ENCODE assay signal across 8 mouse cellular contexts in the genomic region with DNA sequence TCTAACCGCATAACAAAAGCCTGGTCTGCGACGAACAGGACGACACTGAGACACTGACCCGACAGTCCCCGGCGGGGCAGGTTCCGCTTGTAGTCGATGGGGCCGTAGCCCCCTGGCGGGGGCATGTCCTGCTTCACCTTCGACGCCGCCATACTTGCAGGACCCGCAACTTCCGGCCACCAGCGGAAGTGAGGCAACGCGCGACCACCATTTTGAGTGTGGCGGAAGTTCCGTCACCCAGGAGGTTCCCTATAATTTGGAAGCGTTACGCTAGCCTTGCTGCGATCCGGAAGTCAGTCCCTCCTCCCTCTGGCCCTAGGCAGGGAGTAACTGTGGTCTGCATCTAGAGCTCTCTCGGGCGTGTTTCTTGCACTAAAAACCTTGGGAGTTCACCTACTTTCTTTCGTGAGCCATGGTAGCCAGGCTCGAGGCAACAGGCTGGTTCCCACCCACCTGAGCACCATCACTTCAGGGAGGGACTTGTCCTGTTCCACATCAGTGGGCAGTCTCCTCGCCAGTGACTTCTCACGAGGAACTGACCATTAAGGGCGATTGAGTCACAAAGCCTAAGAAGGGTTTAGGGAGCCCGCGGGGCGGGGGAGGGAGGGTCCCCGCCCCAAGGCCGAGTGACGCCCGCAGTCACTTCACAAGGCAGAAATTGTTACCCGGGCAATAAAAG. TPM values are rescaled to one million over a fixed set of nuclear protein-coding genes. Genes with fewer than 3 reads are reported as not detected.
DNase-seq lines count a peak whose midpoint lies in the region; ATAC-seq lines count a peak whose summit lies in the region.

No protein-coding gene starts in this region.

- intact Hi-C loops in gastrocnemius, postnatal 14 days (cut with DNase I; ENCODE audit: low total_unique reads) = no loop called here
- intact Hi-C loops in left cerebral cortex, postnatal 10 days (cut with DNase I) = no loop called here

- DNase-seq in adrenal gland, adult (ENCODE audit: inconsistent age in 2 of 2, low spot score in 1 of 2) = peak; percentile 97 to 99
- DNase-seq in embryo, embryonic 10.5 days (ENCODE audit: low spot score) = peak; percentile 97
- peak; percentile 94 for DNase-seq in gastrocnemius, postnatal 14 days
- DNase-seq in left cerebral cortex, postnatal 10 days (ENCODE audit: extremely low spot score in 1 of 2, low spot score in 2 of 2) = peak; percentile 97
- peak; percentile 96 for DNase-seq in right cerebral cortex, postnatal 25 days
- peak; percentile 95 to 97 for DNase-seq in urinary bladder, postnatal 4 days (ENCODE audit: low spot score in 2 of 2)

- ATAC-seq in inflammation-experienced regulatory T-cells, adult 6 months = peak; percentile 71
- ATAC-seq in megakaryocyte-erythroid progenitor cell, adult 5-6 weeks (replicated peaks; ENCODE audit: low FRiP score, low TSS enrichment, poor library complexity, severe bottlenecking) = peak; percentile 66

RNA-seq across cellular contexts. Expression of a gene that starts 0.4 kb away (rescaled TPM):
- under 1 TPM in 1 of 2 experiments, not detected in 1; 0.31 TPM for total RNA-seq in gastrocnemius, postnatal 14 days (2021)
- 1 to 10 TPM in 1 of 3 experiments, under 1 TPM in 1, not detected in 1; 0.35 to 1.2 TPM for polyA plus RNA-seq in inflammation-experienced regulatory T-cells, adult 6 months (2017; shearing (Covaris generic))
- total RNA-seq in left cerebral cortex, postnatal 10 days (2021) = under 1 TPM; 0.26 to 0.53 TPM
- 1.4 TPM in 1 of 2 replicates, not detected in the other for total RNA-seq in megakaryocyte-erythroid progenitor cell, adult 5-6 weeks (2014; fragmentation: Nextera tagmentation)
- 0.15 TPM in 1 of 2 replicates, not detected in the other for total RNA-seq in megakaryocyte-erythroid progenitor cell, adult 5-6 weeks (2017)

RNA-seq across cellular contexts. Expression of a gene that starts 0.7 kb away (rescaled TPM):
- total RNA-seq in gastrocnemius, postnatal 14 days (2021) = 100 to 1,000 TPM; 265 to 294 TPM
- 100 to 1,000 TPM; 194 to 284 (median 245) TPM for polyA plus RNA-seq in inflammation-experienced regulatory T-cells, adult 6 months (2017; shearing (Covaris generic))
- total RNA-seq in left cerebral cortex, postnatal 10 days (2021) = 100 to 1,000 TPM; 111 to 119 TPM
- 110 and 122 TPM in 2 replicates for total RNA-seq in megakaryocyte-erythroid progenitor cell, adult 5-6 weeks (2014; fragmentation: Nextera tagmentation)
- total RNA-seq in megakaryocyte-erythroid progenitor cell, adult 5-6 weeks (2017) = 91.6 and 99.6 TPM in 2 replicates

RNA-seq across cellular contexts. Expression of a gene that starts 0.9 kb away (rescaled TPM):
- total RNA-seq in gastrocnemius, postnatal 14 days (2021) = 10 to 100 TPM in 1 of 2 experiments, 1 to 10 TPM in 1; 7.8 to 10.2 TPM
- 1 to 10 TPM in 1 of 3 experiments, under 1 TPM in 1, not detected in 1; 0.56 to 1.1 TPM for polyA plus RNA-seq in inflammation-experienced regulatory T-cells, adult 6 months (2017; shearing (Covaris generic))
- total RNA-seq in left cerebral cortex, postnatal 10 days (2021) = 10 to 100 TPM; 16.9 to 17.5 TPM
- total RNA-seq in megakaryocyte-erythroid progenitor cell, adult 5-6 weeks (2014; fragmentation: Nextera tagmentation) = not detected in 2 replicates
- total RNA-seq in megakaryocyte-erythroid progenitor cell, adult 5-6 weeks (2017) = not detected in 2 replicates

RNA-seq across cellular contexts. Expression of a gene that starts 14.1 kb away (rescaled TPM):
- total RNA-seq in gastrocnemius, postnatal 14 days (2021) = 10 to 100 TPM; 26.6 to 27.8 TPM
- polyA plus RNA-seq in inflammation-experienced regulatory T-cells, adult 6 months (2017; shearing (Covaris generic)) = not detected
- 1 to 10 TPM; 2.5 to 2.6 TPM for total RNA-seq in left cerebral cortex, postnatal 10 days (2021)
- total RNA-seq in megakaryocyte-erythroid progenitor cell, adult 5-6 weeks (2014; fragmentation: Nextera tagmentation) = not detected in 2 replicates
- total RNA-seq in megakaryocyte-erythroid progenitor cell, adult 5-6 weeks (2017) = not detected in 2 replicates

Comparison
In these comparisons a context has a peak if more than half of its experiments do, and no peak if none do; other contexts are left out.
1. Peak in every context shown above with its lines: DNase-seq and ATAC-seq.
2. RNA of a gene that starts 0.9 kb away (total RNA-seq): 16.9 to 17.5 TPM in left cerebral cortex, postnatal 10 days and 7.8 to 10.2 TPM in gastrocnemius, postnatal 14 days; not detected in megakaryocyte-erythroid progenitor cell, adult 5-6 weeks; every median in the first group is over 4 times any median in the second.